8 mouse cellular contexts compared by ENCODE assay signal in the genomic region with DNA sequence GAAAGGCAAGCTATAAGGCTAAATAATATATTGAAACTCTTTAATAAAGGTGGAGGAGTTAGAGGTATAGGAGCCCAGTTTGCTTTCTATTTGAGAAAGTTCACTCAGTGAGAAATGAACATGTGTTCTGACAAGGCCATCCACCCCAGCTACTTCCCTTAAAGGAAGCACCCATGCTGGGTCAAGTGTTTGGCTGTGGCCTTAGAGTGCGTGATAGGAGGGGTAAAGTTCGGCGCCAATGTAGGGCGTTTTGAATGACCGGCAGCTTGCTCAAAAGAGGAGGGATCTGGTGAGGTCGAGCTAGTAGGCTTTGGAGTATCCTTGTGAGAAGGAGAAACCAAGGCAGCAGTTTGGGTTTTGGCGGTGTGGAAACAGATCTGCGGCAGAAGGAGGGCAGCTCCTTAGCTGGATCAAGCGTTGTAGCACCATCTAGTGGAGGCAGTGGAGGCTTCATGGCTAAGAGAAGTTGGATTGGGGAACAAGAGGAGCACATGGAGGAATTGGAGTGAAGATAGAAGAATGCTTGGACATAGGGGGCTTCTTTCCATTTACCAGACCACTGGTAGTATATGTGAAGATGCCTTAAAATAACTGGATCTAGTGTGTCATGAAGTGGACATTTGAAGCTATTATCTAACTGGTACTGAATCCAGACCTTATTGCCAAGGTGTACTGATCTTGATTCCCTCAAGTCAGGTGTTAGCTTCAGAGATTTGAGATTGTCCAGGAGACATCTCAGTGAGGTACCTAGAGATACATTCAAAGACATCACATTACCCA.
DNase-seq lines count a peak whose midpoint lies in the region; ATAC-seq lines count a peak whose summit lies in the region.

No protein-coding gene starts in this region.

- intact Hi-C loops in gastrocnemius, postnatal 36 days (cut with DNase I) = loop anchor here (2.0 kb wide), 1 partner anchor 42 kb away; no protein-coding TSS in a partner anchor
- intact Hi-C loops in left cerebral cortex, postnatal 10 days (cut with DNase I) = loop anchor here (2.0 kb wide), 1 partner anchor 42 kb away; no protein-coding TSS in a partner anchor

- no peak overlapping the region for H3K9ac ChIP-seq in intestine, embryonic 15.5 days

- no peaks in the 10 kb centered on the region for H3K9me3 ChIP-seq in intestine, embryonic 15.5 days

- no peaks in the 10 kb centered on the region for H3K36me3 ChIP-seq in intestine, embryonic 15.5 days

- peak; percentile 77 for DNase-seq in adrenal gland, adult 2 months
- peak; percentile 80 for DNase-seq in embryo, embryonic 11 days
- peak; percentile 30 to 51 for DNase-seq in gastrocnemius, postnatal 36 days
- peak; percentile 52 to 70 for DNase-seq in left cerebral cortex, postnatal 10 days (ENCODE audit: extremely low spot score in 1 of 2, low spot score in 2 of 2)
- peak; percentile 74 for DNase-seq in right cerebral cortex, postnatal 14 days
- no peak for DNase-seq in MN1 (ENCODE audit: low spot score)

- H3K27ac ChIP-seq in intestine, embryonic 15.5 days = no peak overlapping the region

- peak; percentile 85 for ATAC-seq in intestine, embryonic 15.5 days
- ATAC-seq in megakaryocyte progenitor cell, adult 5-6 weeks (replicated peaks; ENCODE audit: poor library complexity) = peak; percentile 100

- WGBS in intestine, embryonic 15.5 days = 16% methylated on average over 9 of the region's 9 CpGs

- H3K27me3 ChIP-seq in intestine, embryonic 15.5 days (replicated peaks) = no peaks in the 10 kb centered on the region

- peak overlapping the region; percentile 49 for H3K4me2 ChIP-seq in intestine, embryonic 15.5 days (replicated peaks)

- no peak overlapping the region for H3K4me3 ChIP-seq in intestine, embryonic 15.5 days (replicated peaks)

- H3K4me1 ChIP-seq in intestine, embryonic 15.5 days (replicated peaks) = no peaks in the 10 kb centered on the region
